Mouse (Mus musculus) hindbrain, embryonic 11.5 days (tissue): Measurements from ENCODE around the gene A630023A22Rik. TPM values are rescaled to one million over a fixed set of nuclear protein-coding genes. Genes with fewer than 3 reads are reported as not detected.

Experiments used
- ATAC-seq: fragments of 200-750 bp; cut with Nextera tagmentation; 2 replicates; pipeline ENCODE4 v1.8.0; 2017; ENCODE audit warnings: mild to moderate bottlenecking, moderate TSS enrichment, moderate library complexity; ENCODE audit not compliant: low FRiP score
- DNase-seq: peaks from one replicate; pipeline ENCODE4 v3.0.0-alpha.2; 2015; ENCODE audit warnings: low spot score
- H3K27ac ChIP-seq: fragments of 300-500 bp; sonication (generic); 2 replicates; pipeline ENCODE4 v1.5.1; 2014; ENCODE audit warnings: mild to moderate bottlenecking, low read depth, low read length
- H3K27me3 ChIP-seq: fragments of 300-500 bp; sonication (generic); 2 replicates; pipeline ENCODE4 v1.6.1; 2014; ENCODE audit warnings: mild to moderate bottlenecking, low read length, moderate library complexity, mixed read lengths; ENCODE audit not compliant: control insufficient read depth, insufficient read depth
- H3K36me3 ChIP-seq: fragments of 300-500 bp; sonication (generic); 2 replicates; pipeline ENCODE4 v1.6.1; 2014; ENCODE audit warnings: mild to moderate bottlenecking, low read length, moderate library complexity, mixed read lengths; ENCODE audit not compliant: control insufficient read depth, insufficient read depth
- H3K4me1 ChIP-seq: fragments of 300-500 bp; sonication (generic); replicated peaks from 2 replicates; pipeline ENCODE4 v1.6.1; 2014; ENCODE audit warnings: low read length, mixed read lengths; ENCODE audit not compliant: control insufficient read depth, insufficient read depth
- H3K4me2 ChIP-seq: fragments of 300-500 bp; sonication (generic); replicated peaks from 2 replicates; pipeline ENCODE4 v1.6.1; 2014; ENCODE audit warnings: mild to moderate bottlenecking, low read depth, low read length
- H3K4me3 ChIP-seq: fragments of 300-500 bp; sonication (generic); 2 replicates; pipeline ENCODE4 v1.5.1; 2014; ENCODE audit warnings: low read depth, low read length
- H3K9ac ChIP-seq: fragments of 300-500 bp; sonication (generic); 2 replicates; pipeline ENCODE4 v1.6.1; 2014; ENCODE audit warnings: low read depth, low read length
- H3K9me3 ChIP-seq: fragments of 300-500 bp; sonication (generic); 2 replicates; pipeline ENCODE4 v1.6.1; 2016; ENCODE audit warnings: low read length; ENCODE audit not compliant: control insufficient read depth
- WGBS: fragments of 180-500 bp; shearing (Covaris S2); extraction: QIAGEN DNeasy Blood & Tissue Kit; methylation state at CpG from one replicate; pipeline ENCODE4 v1.1.7; 2014; 5-methylcytosine and 5-hydroxymethylcytosine counted together
- polyA plus RNA-seq: library from polyadenylated mRNA; unstranded; fragments of >200 nt; fragmentation: Nextera tagmentation; extraction: Ambion mirVana; gene quantifications from 2 replicates; pipeline ENCODE4 v1.2.1, GENCODE M21; 2014

The A630023A22Rik gene
- polyA plus RNA-seq, 1 experiment from 2014 or later = not detected

DNA sequence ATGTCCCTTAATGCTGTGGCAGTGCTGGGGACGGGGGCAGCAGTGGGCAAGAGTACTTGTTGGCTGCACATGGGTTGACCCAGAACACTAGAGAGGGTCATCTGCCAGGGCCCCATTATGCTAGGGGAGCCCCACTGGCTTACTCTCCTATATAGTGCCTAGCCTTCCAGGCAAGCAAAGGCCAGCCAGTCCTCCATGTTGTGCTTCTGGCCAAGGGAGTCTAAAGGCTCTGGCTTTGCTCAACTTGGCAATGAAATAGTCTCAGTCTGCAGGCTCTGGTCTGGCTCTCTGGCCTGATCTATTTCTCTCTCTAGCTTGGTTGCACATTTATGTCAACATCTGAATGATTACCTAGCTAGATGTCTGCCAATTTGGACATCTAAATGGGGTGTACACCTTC, 9.7 kb downstream of the A630023A22Rik start:
- no peak for ATAC-seq
- no peak overlapping the region for H3K4me2 ChIP-seq
- no peak overlapping the region for H3K27ac ChIP-seq
- no peak overlapping the region for H3K9ac ChIP-seq
- WGBS = 100% methylated on average over 1 of the region's 1 CpGs
- no peaks in the 10 kb centered on the region for H3K36me3 ChIP-seq
- H3K4me1 ChIP-seq = no peaks in the 10 kb centered on the region
- no peak for DNase-seq
- H3K9me3 ChIP-seq = no peaks in the 10 kb centered on the region
- no peak overlapping the region for H3K4me3 ChIP-seq
- no peaks in the 10 kb centered on the region for H3K27me3 ChIP-seq

DNA sequence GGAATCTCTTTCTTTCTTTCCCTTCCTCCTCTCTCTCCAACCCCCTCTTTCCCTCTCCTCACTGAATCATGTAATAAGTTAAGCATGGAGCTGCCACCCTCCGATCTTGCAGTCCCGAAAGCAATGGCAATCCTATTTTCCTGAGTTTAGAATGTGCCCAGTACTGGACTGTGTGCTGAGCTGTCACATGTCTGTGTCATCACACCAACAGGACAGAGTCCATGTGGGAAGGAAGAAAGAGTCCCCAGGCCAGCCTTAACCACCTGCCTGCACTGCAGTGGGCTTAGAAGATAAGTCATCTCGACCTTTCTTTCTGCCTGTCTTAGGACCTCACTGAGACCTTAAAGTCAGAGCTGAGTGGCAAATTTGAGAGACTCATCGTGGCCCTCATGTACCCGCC, 11.1 kb downstream of the A630023A22Rik start:
- H3K9me3 ChIP-seq = no peaks in the 10 kb centered on the region
- 86% methylated on average over 5 of the region's 5 CpGs for WGBS
- no peak overlapping the region for H3K9ac ChIP-seq
- DNase-seq (no peak), ATAC-seq (no peak)
- no peaks in the 10 kb centered on the region for H3K36me3 ChIP-seq
- H3K4me2 ChIP-seq = no peak overlapping the region
- no peak overlapping the region for H3K27ac ChIP-seq
- no peak overlapping the region for H3K4me3 ChIP-seq
- no peaks in the 10 kb centered on the region for H3K4me1 ChIP-seq
- no peaks in the 10 kb centered on the region for H3K27me3 ChIP-seq

DNA sequence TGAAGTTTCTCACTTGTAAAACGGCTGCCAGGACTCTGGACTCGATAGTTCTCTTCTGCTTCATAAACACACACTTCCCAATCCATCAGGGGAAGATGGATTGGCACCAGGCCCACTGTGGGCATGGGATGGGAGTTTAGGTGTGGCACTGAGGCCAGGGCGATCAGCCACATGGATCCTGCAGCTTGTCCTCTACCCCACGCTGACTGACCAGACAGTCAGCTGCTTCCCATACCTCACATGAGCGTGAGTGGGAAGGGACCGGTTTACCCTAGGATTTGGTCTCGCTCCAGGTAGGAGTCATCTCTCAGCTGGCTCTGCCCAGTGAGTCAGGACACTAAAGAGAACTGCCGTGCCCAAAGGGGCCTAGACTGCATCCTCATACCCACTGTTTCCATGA, 12.8 kb downstream of the A630023A22Rik start:
- no peaks in the 10 kb centered on the region for H3K36me3 ChIP-seq
- H3K4me3 ChIP-seq = no peak overlapping the region
- H3K4me2 ChIP-seq = no peak overlapping the region
- no peak overlapping the region for H3K9ac ChIP-seq
- no peak for ATAC-seq
- no peaks in the 10 kb centered on the region for H3K9me3 ChIP-seq
- H3K27me3 ChIP-seq = no peaks in the 10 kb centered on the region
- 90% methylated on average over 8 of the region's 8 CpGs for WGBS
- no peak for DNase-seq
- H3K4me1 ChIP-seq = no peaks in the 10 kb centered on the region
- no peak overlapping the region for H3K27ac ChIP-seq

DNA sequence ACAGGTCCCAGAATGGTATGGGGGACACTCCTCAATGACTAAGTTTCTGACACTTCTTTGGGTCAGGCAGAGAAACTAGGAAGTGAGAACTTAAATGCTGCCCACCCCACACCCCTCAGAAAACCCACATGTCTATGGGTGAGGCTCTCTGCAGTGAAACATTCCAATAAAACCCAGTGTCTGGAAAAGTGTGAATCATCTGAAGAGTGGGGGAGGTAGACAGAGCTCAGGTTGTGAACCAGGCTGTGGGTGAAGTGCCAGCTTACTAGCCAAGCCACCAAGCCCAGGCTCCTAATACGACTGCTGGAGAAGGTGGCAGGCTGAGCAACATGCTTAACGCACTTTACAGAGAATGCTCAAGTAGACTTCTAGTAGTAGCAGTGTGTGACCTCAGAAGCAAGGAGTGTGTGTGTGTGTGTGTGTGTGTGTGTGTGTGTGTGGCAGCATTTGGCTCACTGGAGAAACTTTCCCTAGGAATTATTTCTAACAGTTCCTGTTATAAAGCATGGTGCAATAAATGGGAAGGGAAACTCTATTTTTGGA, 14.6 kb downstream of the A630023A22Rik start:
- Histone ChIP-seq H3K27me3 (no peaks in the 10 kb centered on the region), H3K9me3 (no peaks in the 10 kb centered on the region), H3K4me2 (no peak overlapping the region), H3K4me1 (no peaks in the 10 kb centered on the region), H3K4me3 (no peak overlapping the region), H3K36me3 (no peaks in the 10 kb centered on the region), H3K9ac (no peak overlapping the region), H3K27ac (no peak overlapping the region)
- DNase-seq (no peak), ATAC-seq (no peak)
- WGBS = 86% methylated on average over 2 of the region's 2 CpGs

DNA sequence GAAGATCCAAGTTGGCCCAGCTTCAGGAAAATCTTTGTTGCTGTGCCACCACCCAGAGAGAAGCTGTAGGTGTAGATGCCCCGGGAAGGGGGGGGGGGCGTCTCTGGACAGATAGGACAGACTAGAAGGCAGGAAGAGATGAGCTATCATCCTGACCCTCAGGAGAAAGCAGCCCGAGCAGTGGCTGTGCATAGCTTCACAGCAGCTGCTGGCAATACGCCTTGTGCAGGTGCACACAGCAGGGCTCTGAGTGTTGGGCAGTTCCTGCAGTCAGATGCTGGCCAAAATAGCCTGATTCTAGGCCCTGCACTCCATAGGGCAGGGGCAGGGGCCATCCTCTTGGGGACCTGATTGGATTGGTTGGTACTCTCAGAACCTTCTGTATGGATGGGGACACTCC, 15.7 kb downstream of the A630023A22Rik start:
- H3K27ac ChIP-seq = no peak overlapping the region
- no peaks in the 10 kb centered on the region for H3K27me3 ChIP-seq
- no peak overlapping the region for H3K4me2 ChIP-seq
- H3K4me3 ChIP-seq = no peak overlapping the region
- H3K9ac ChIP-seq = no peak overlapping the region
- no peaks in the 10 kb centered on the region for H3K9me3 ChIP-seq
- no peaks in the 10 kb centered on the region for H3K36me3 ChIP-seq
- H3K4me1 ChIP-seq = no peaks in the 10 kb centered on the region
- 70% methylated on average over 4 of the region's 4 CpGs for WGBS
- ATAC-seq = no peak
- DNase-seq = no peak

DNA sequence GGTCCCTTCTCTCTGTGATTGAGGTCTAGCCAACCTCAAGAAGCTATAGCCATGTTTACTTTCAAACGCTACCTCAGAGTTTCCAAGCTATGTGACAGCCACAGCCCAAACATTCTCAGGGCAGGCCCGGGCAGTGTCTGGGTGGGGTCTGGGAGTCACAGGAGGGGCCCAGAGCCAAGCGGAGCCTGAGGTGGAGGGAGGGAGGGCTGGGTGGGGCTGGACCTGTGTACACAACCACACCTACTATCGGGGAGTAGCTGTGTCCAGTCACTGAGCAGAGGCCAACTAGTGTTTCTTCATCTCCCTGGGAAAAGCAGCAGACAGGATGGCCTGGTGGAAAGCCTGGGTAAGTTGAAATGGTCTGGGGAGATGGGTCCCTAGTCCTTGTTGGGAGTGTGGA, 16.8 kb downstream of the A630023A22Rik start, which contains the start of gene Anxa8:
TSS of gene Anxa8 (plus strand) at position 251 of the 400 bp plus-strand sequence.
- no peak within 1 kb of the TSS for H3K9ac ChIP-seq
- H3K27ac ChIP-seq = no peak within 1 kb of the TSS
- no peak within 1 kb of the TSS for H3K4me3 ChIP-seq
- no peaks in the 10 kb centered on the region for H3K4me1 ChIP-seq
- H3K27me3 ChIP-seq = no peaks in the 10 kb centered on the region
- no peaks in the 10 kb centered on the region for H3K36me3 ChIP-seq
- H3K9me3 ChIP-seq = no peaks in the 10 kb centered on the region
- H3K4me2 ChIP-seq = no peak within 1 kb of the TSS
- DNase-seq (no peak), ATAC-seq (no peak)
- 74% methylated on average over 4 of the region's 4 CpGs for WGBS

DNA sequence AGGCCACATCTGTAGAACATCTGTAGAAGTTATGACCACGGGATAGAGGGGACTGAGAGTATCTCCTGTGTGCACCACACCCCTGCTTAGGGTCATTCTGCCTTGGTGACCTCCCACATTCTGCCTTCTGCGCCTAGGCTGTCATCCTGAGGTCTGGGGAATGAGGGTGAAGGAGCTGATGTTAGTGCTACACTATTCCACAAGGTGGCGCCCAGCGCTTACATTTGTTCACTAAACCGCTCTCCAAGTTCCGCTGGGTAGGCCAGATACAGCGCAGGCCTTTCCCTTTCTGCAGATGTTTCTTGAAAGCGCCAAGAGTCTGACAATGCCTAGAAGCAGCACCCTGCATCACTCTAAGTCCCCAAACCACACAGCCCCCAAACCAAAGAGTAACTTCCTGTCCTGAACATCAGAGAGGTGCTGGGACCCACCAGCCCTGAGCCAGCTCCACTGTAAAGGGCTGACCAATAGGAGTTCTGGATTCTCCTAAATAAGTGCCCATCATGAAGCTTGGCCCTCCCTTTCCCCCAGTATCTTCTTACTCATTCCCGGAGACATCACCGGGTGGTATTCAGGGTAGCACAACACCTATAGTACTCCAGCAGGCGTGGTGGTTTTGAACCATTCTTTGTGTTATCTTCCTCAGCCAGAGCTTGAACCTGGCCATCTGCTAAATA, 22.1 kb downstream of the A630023A22Rik start:
- no peaks in the 10 kb centered on the region for H3K36me3 ChIP-seq
- ATAC-seq (peak; percentile 71), DNase-seq (peak; percentile 90)
- no peak overlapping the region for H3K9ac ChIP-seq
- H3K27me3 ChIP-seq = no peaks in the 10 kb centered on the region
- H3K27ac ChIP-seq = no peak overlapping the region
- no peak overlapping the region for H3K4me3 ChIP-seq
- H3K9me3 ChIP-seq = no peaks in the 10 kb centered on the region
- 11% methylated on average over 11 of the region's 11 CpGs for WGBS
- H3K4me1 ChIP-seq = no peaks in the 10 kb centered on the region
- no peak overlapping the region for H3K4me2 ChIP-seq

DNA sequence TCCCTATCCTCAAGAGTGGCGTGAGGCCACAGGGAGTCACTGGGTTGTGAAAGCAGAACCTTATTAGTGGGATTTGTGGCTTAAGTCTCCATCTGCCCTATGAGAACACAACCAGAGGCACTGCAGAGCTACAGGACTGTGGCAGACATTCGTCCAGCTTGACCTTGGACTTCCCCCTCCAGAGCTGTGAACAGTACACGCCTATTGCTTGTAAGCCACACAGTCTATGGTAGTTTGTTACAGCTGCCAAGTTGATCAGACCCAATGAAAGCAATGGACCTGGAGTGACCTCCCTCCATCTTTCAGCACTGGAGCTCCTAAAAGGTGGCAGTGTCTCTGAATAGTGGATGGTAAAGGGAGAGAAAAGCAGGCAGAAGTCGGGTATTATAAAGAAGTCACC, 24.3 kb downstream of the A630023A22Rik start:
- Histone ChIP-seq H3K4me2 (no peak overlapping the region), H3K27ac (no peak overlapping the region), H3K9me3 (no peaks in the 10 kb centered on the region), H3K4me3 (no peak overlapping the region), H3K27me3 (no peaks in the 10 kb centered on the region), H3K4me1 (no peaks in the 10 kb centered on the region), H3K9ac (no peak overlapping the region), H3K36me3 (no peaks in the 10 kb centered on the region)
- ATAC-seq (no peak), DNase-seq (no peak)
- 77% methylated on average over 4 of the region's 4 CpGs for WGBS

DNA sequence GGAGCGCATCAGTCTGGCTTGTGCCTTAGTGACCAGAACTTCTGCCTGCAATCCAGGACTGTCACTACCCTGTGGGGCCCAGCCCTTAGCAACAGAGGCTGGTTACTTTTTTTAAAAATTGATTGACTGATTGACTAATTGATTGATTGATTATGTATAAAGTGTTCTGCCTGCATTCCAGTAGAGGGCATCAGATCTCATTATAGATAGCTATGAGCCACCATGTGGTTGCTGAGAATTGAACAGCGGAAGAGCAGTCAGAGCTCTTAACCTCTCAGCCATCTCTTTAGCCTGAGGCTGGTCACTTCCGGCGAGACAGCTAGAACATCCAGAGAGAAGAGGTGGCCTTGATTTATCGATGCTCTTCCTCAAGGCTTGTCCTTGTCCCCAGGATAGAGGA, 25.3 kb downstream of the A630023A22Rik start:
- no peak overlapping the region for H3K4me2 ChIP-seq
- H3K4me3 ChIP-seq = no peak overlapping the region
- no peaks in the 10 kb centered on the region for H3K27me3 ChIP-seq
- DNase-seq (no peak), ATAC-seq (no peak)
- no peaks in the 10 kb centered on the region for H3K4me1 ChIP-seq
- 66% methylated on average over 5 of the region's 5 CpGs for WGBS
- no peak overlapping the region for H3K27ac ChIP-seq
- no peaks in the 10 kb centered on the region for H3K36me3 ChIP-seq
- no peaks in the 10 kb centered on the region for H3K9me3 ChIP-seq
- no peak overlapping the region for H3K9ac ChIP-seq
